Mouse (Mus musculus) fibroblast of lung, adult 2 months (primary cell): ENCODE measurements around the gene Ndufaf7.
A peak's percentile ranks its signal among the peaks of the same experiment; 100 is the strongest.

ENCODE experiments used
- DNase-seq: peaks from one replicate; pipeline ENCODE4 v3.0.0-alpha.2; 2011; ENCODE audit warnings: low read depth

Gene Ndufaf7

DNA sequence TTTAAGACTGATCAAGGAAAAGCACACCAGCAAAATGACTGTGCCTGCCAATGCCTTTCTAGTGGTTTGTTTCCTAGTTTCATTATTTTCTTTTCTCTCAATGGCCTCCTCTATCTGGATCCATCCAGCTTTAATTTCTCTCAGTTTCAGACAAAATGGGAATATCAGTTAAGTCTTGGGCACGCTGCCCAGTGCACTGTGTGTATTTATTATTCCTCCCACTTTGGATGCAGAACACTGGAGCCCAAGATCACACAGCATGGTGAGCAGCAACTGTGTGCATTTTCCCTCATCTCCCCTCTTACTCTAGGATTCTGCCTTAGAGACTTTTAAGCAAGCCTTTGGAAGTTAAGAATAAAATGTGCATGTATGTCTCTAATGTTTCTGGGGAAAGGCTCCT is 27.5 kb downstream of the Ndufaf7 start:
- DNase-seq, result no peak

DNA sequence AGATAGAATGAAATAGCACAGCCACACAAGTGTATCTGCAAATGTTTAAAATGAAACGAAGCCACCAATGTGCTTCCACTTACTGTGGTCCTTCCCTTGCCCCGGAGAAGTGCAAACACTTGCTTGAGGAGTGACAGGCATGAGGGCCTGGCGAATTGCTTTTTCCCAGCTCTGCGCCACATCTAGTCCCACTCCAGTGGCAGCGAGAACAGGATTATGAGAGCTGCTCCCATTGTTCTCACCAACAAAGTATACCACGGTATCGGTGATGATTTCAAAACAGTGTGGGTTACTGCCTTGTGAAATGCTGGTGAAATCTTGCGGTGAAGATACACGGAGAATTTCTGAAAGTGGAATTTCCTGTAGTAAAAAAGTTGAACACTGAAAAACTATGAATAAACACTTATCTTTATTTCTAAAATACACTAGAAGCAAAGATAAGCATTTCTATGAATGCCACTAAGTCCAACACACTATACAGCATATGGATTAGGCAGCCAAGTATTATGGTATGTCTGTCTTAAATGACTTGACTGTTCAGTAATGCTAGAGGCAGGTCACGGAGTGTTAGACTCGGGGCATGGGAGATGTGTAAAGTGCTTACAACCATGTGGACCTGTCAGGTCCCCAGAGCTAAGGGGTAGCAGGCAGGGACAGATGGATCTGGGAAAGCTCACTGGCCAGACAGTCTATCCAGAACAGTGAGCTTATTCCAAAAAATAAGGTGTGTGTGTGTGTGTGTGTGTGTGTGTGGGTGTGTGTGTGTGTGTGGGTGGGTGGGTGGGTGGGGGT is 29.4 kb downstream of the Ndufaf7 start:
- no peak for DNase-seq

DNA sequence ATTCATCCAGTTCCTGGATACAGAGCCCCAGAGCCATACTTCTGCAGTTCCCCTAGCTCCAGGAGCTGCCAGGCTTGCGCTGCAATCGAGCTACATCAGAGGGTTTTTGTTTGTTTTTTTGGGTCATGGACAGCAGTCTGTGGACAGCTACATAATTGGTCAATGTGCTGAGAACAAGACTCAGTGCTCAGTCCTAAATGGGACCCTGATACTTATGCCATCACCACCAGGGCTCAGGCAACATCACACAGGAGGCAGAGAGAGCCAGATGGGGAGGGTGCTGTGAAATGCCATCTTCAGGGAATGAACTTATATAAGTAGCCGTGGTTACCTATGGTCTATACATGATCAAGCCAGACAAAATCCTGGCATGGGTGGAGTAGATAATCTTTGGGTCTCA is 31.6 kb downstream of the Ndufaf7 start:
- DNase-seq, result no peak

DNA sequence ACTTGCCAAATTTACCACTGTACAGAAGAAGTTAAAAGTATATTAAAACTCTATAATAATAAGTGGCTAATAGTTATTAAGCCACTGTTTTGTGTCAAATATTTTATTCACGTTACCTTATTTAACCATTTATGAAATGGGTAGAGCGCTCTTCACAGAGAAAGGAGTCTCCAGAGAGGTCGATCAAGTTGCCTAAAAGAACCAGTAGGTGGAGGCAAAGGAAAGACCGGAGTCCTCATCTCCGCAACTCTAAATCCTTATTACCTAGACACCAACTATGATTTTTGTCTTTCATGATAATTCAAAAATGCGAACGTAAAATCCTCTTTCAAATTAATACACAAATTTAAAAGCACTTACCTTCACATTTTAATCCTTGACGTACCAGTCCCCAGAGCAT is 46.2 kb downstream of the Ndufaf7 start:
- no peak for DNase-seq

DNA sequence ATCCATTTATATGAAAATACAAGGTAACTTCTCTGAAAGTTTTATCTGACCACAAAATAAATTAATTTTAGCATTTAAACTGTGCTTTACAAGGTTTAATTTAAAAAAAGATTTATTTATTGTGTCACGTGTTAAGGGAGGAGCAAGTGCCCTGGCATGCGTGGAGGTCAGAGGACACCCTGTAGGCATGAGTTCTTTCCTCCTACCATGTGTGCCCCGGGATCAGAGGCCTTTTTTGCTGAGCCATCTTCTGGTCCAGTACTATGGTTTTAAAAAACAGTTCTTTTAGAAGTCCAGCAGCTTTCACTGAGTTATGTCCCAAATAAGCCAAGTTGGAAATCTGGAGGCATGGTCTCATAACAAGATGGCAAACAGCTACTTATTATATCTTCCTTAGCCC is 46.8 kb downstream of the Ndufaf7 start:
- DNase-seq, result no peak

DNA sequence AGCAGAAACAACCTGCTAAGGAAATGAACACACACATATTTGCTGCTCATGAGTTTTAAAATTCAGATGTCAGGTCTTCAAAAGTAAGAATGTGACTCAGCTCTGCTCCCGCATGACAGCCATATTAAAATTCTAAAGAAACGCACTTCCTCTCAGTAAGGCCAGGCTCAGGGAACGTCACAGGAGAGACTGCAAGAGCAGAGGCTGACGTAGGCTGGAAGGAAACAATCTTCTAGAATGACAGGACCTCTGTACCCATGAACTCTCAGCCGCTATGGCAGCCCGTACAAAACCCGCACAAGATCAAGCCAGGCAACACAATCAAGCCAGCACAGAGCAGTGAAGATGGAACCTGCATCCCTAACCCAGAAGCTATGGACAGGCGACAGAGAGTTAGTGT is 52.1 kb downstream of the Ndufaf7 start:
- no peak for DNase-seq

DNA sequence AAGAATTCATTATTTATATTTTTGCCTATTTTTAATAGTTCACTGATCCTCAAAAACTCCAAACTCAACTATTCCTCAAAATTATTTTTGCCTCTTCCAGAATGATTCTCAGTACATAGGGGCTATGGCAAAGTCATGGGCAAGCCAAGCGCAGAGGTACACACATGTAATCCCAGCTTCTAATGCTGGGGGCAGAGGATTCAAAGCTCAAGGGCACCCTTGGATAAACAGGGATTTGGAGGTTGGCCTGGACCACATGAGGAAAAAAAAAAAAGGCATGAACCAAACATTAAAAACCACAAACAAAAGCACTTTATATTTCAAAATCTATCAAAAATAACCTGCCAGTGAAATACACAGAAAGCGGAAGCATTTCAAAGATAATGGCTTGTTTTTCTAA is 54.6 kb downstream of the Ndufaf7 start:
- DNase-seq, result no peak

DNA sequence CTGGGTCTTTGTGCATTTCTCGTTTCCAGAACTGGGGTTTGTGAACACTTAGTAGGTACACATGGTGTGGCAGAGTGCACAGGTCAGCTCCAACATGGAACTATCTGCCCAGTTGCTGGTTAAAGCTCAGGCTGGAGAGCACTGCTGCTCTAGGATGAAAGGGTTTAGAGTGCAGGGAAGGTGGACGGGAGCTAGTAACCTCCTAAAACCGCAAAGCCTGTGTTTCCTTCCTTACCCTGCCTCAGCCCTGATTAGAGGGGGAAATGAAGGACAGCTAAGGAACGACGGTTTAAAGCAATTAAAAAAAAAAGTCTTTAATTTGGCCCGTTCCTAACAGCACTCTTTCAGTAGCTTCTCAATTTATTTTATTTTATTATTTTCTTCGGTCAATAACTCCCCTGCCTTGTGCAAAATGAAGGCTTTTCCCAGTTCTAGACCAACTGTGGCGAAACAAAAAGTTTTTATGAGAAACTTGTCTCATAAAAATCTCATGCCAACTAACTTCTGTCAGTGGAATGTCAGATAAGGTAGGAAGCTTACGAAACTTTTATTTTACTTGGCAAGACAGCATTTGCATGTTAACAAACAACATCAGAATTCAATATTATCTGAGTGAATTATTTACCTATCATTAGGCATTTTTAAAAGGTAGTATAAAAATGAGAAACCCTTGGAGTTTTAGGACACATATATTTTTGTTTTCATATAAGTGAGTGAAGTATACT is 55.5 kb downstream of the Ndufaf7 start:
- DNase-seq, result peak; percentile 19

DNA sequence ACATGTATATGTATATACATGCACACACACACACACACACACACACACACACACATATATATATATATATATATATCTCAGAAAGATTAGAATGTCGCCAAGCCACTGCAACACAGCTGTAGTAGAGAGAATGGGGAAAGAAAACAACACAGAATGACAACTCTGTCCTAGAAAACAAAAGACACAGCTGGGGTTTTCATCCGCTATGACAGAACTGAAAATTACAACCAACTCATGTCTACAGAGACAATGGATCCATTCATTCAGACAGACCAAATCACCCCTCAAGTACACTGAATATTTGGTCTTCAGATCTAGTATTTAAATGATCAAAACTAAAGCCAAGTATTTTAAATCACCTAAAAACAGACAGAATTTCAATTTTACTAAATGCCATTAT is 56.7 kb downstream of the Ndufaf7 start:
- DNase-seq, result peak; percentile 4

DNA sequence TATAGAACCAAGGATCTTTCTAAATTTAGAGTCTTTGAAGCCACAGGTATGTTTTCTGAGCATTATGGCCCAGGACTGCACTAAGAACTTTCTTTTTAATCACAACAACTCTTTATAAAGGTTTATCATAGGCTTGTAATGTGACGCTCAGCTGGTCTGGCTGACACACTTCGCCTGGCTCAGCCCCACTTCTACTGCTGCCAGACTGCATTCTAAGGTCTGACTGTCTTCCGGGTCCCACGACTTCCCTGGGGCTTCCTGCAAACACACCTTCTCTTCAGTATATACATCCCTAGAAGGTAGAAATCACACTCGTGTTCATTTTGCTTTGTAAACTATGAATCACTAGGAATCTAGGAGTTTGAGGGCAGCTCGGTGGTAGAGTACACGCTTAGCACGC is 57.4 kb downstream of the Ndufaf7 start:
- DNase-seq, result no peak

DNA sequence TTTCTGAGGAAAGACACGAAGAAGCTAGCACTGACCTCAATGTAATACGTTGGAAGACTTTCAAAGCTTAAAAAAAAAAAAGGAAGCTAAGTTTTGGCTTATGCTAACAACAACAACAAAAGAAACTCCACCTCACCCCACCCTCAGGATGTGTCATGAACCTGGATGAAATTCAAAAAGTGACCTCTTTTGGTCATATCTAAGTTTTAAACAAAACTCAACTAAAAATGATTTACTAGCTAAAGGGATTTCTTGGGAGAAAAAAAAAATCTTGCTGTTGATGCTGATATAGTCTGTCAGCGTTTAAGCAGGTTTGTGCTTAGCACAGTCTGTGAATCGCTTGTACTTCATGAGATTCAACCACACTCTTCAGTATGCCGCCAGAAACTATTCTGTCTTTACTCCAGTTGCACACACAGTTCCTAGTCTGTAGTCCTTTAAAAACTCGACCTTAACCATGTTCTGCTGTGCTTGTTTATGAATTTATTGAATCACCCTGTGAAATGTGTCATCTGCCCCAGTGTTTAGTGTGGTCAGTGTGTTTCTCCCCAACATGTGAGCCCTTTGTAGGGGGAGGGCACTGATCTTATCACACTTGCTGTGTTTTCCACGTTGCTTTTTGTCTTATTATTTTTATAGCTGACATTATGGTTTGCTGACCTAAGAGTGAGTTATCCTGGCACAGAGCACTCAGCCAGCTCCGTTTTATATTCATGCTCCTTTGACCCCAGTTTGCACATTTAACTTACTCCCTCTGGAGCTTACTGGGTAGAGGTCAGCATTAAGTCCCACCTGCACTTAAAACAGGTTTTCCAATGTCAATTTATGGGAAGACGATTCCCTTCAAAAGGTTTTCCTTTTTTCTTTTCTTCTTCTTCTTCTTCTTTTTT is 58.2 kb downstream of the Ndufaf7 start:
- DNase-seq, result peak; percentile 69
